In genomic region chr4:139596715-139597114, GRCm38 (mm10) we compare ENCODE assay signal across 12 mouse cellular contexts. TPM values are rescaled to one million over a fixed set of nuclear protein-coding genes. Genes with fewer than 3 reads are reported as not detected.
A peak's percentile ranks its signal among the peaks of the same experiment; 100 is the strongest.
DNase-seq lines count a peak whose midpoint lies in the region; ATAC-seq and TF ChIP-seq lines count a peak whose summit lies in the region.
"Had no signal": no experiment of that assay in that cellular context is flagged by ENCODE, and none has a peak within 500 bp of the region (broad histone marks: within the 10 kb centered on the region; RNA-seq: fewer than 3 reads in every experiment).

No protein-coding gene starts in this region.

- H3K4me1 ChIP-seq in heart, embryonic 11.5 days (ENCODE audit: control insufficient read depth, insufficient read depth, low read length) = peaks cover 67% of the 10 kb centered on the region
- H3K4me1 ChIP-seq in E14TG2a.4 (replicated peaks; ENCODE audit: low read depth, low read length) = peaks cover 99% of the 10 kb centered on the region
- H3K4me1 ChIP-seq in embryonic fibroblast, embryonic 13.5 days (ENCODE audit: control insufficient read depth, insufficient read depth, low read length) = peaks cover 50% of the 10 kb centered on the region
- peaks cover 83% of the 10 kb centered on the region for H3K4me1 ChIP-seq in limb, embryonic 13.5 days

- no peak overlapping the region for H3K4me3 ChIP-seq in heart, embryonic 11.5 days (ENCODE audit: low read depth, low read length)
- peak overlapping the region; percentile 73 for H3K4me3 ChIP-seq in E14TG2a.4 (replicated peaks; ENCODE audit: low read length)
- H3K4me3 ChIP-seq in embryonic fibroblast, embryonic 13.5 days (ENCODE audit: insufficient read depth, low read length) = no peak overlapping the region
- H3K4me3 ChIP-seq in limb, embryonic 13.5 days = no peak overlapping the region

- no peak for DNase-seq in heart, postnatal 14 days
- DNase-seq in spleen, adult 12 weeks (ENCODE audit: low spot score) = no peak
- no peak for DNase-seq in frontal cortex, adult 2 months (ENCODE audit: extremely low spot score in 1 of 2, low spot score in 1 of 2)
- no peak for DNase-seq in spleen, postnatal 10 days (ENCODE audit: low spot score in 2 of 2)
- DNase-seq: adrenal gland, adult 2 months; kidney, postnatal 25 days; right cerebral cortex, postnatal 4 days had no signal

- TF ChIP-seq POLR2A in embryonic fibroblast, embryonic 13.5 days (IDR thresholded peaks at IDR 0.05; ENCODE audit: low read depth, low read length) = no peak

- no peak for ATAC-seq in heart, embryonic 11.5 days (replicated peaks; ENCODE audit: insufficient number of reproducible peaks, low FRiP score, low TSS enrichment)
- no peak for ATAC-seq in limb, embryonic 13.5 days (ENCODE audit: low FRiP score, low read depth)

- H3K36me3 ChIP-seq in heart, embryonic 11.5 days (ENCODE audit: control insufficient read depth, insufficient read depth, low read length) = no peaks in the 10 kb centered on the region
- no peaks in the 10 kb centered on the region for H3K36me3 ChIP-seq in E14TG2a.4 (ENCODE audit: insufficient read depth, low read length)
- no peaks in the 10 kb centered on the region for H3K36me3 ChIP-seq in limb, embryonic 13.5 days

- H3K9ac ChIP-seq in heart, embryonic 11.5 days (ENCODE audit: low read depth, low read length) = no peak overlapping the region
- H3K9ac ChIP-seq in limb, embryonic 13.5 days = 0 out of 2 replicates have a peak overlapping the region, but pooled peaks have one; percentile 32

- peak overlapping the region; percentile 29; the same call in 1 of the 2 replicates for H3K27ac ChIP-seq in heart, embryonic 11.5 days (ENCODE audit: low read depth, low read length)
- H3K27ac ChIP-seq in embryonic fibroblast, embryonic 13.5 days (ENCODE audit: insufficient read depth, low read length) = peak overlapping the region; percentile 74
- peak overlapping the region; percentile 94 for H3K27ac ChIP-seq in limb, embryonic 13.5 days

- H3K4me2 ChIP-seq in heart, embryonic 11.5 days = no peak overlapping the region
- H3K4me2 ChIP-seq in limb, embryonic 13.5 days (replicated peaks) = peak overlapping the region; percentile 38

- H3K9me3 ChIP-seq in heart, embryonic 11.5 days (replicated peaks; ENCODE audit: control insufficient read depth, low read length) = no peaks in the 10 kb centered on the region
- H3K9me3 ChIP-seq in E14TG2a.4 (ENCODE audit: low read length) = no peaks in the 10 kb centered on the region
- H3K9me3 ChIP-seq in limb, embryonic 13.5 days = no peaks in the 10 kb centered on the region

- H3K27me3 ChIP-seq in heart, embryonic 11.5 days (ENCODE audit: control insufficient read depth, insufficient read depth, low read length) = no peaks in the 10 kb centered on the region
- no peaks in the 10 kb centered on the region for H3K27me3 ChIP-seq in E14TG2a.4 (ENCODE audit: insufficient read depth, low read length)
- no peaks in the 10 kb centered on the region for H3K27me3 ChIP-seq in limb, embryonic 13.5 days

- no peak for TF ChIP-seq CTCF in E14TG2a.4 (conservative IDR thresholded peaks at IDR 0.05; ENCODE audit: low read length)
- no peak for TF ChIP-seq CTCF in embryonic fibroblast, embryonic 13.5 days (IDR thresholded peaks at IDR 0.05; ENCODE audit: borderline replicate concordance, insufficient read depth, low read length)

- WGBS in heart, embryonic 11.5 days (ENCODE audit: insufficient replicate concordance) = 33% methylated on average over 9 of the region's 9 CpGs
- 15% methylated on average over 9 of the region's 9 CpGs for WGBS in limb, embryonic 13.5 days

- intact Hi-C loops in heart, postnatal 14 days (cut with DNase I) = no loop called here

RNA-seq across cellular contexts. Expression of gene Gm21969, which starts 6.3 kb away (rescaled TPM):
- polyA plus RNA-seq in heart, embryonic 11.5 days (2014; fragmentation: Nextera tagmentation; extraction: Ambion mirVana) = not detected in 2 replicates
- total RNA-seq in heart, postnatal 14 days (2021) = not detected
- not detected in 2 replicates for polyA plus RNA-seq in embryonic fibroblast, embryonic 13.5 days (2011; ENCODE audit: insufficient read length, low read depth, missing spikeins)
- polyA plus RNA-seq in limb, embryonic 13.5 days (2015; fragmentation: Nextera tagmentation; extraction: Ambion mirVana) = not detected in 2 replicates
- polyA plus RNA-seq in frontal cortex, adult 2 months (2012; rRNA removed) = 0.02 and 0.04 TPM in 2 replicates

RNA-seq across cellular contexts. Expression of gene Aldh4a1, which starts 26.0 kb away (rescaled TPM):
- polyA plus RNA-seq in heart, embryonic 11.5 days (2014; fragmentation: Nextera tagmentation; extraction: Ambion mirVana) = 11.8 and 16.7 TPM in 2 replicates
- total RNA-seq in heart, postnatal 14 days (2021) = 10 to 100 TPM; 28.4 to 31.5 TPM
- polyA plus RNA-seq in embryonic fibroblast, embryonic 13.5 days (2011; ENCODE audit: insufficient read length, low read depth, missing spikeins) = 27.0 and 40.9 TPM in 2 replicates
- polyA plus RNA-seq in limb, embryonic 13.5 days (2015; fragmentation: Nextera tagmentation; extraction: Ambion mirVana) = 24.7 and 25.9 TPM in 2 replicates
- 22.6 and 24.7 TPM in 2 replicates for polyA plus RNA-seq in frontal cortex, adult 2 months (2012; rRNA removed)

RNA-seq across cellular contexts. Expression of gene Tas1r2, which starts 56.6 kb away (rescaled TPM):
- not detected in 2 replicates for polyA plus RNA-seq in heart, embryonic 11.5 days (2014; fragmentation: Nextera tagmentation; extraction: Ambion mirVana)
- total RNA-seq in heart, postnatal 14 days (2021) = not detected
- polyA plus RNA-seq in embryonic fibroblast, embryonic 13.5 days (2011; ENCODE audit: insufficient read length, low read depth, missing spikeins) = not detected in 2 replicates
- polyA plus RNA-seq in limb, embryonic 13.5 days (2015; fragmentation: Nextera tagmentation; extraction: Ambion mirVana) = not detected in 2 replicates
- polyA plus RNA-seq in frontal cortex, adult 2 months (2012; rRNA removed) = 0.06 TPM in 1 of 2 replicates, not detected in the other
- total RNA-seq: adrenal gland, adult 2 months had no signal
- polyA plus RNA-seq: liver, embryonic 16.5 days had no signal

Comparison
In these comparisons a context has a peak if more than half of its experiments do, and no peak if none do; other contexts are left out.
1. H3K27ac ChIP-seq: peak in every context shown above with its lines; median percentile 94 in limb, embryonic 13.5 days; 74 in embryonic fibroblast, embryonic 13.5 days; 29 in heart, embryonic 11.5 days.